Mouse (Mus musculus) left cerebral cortex, postnatal 10 days (tissue): ENCODE data around the gene Mgat5. TPM values are rescaled to one million over a fixed set of nuclear protein-coding genes. Genes with fewer than 3 reads are reported as not detected.

Experiments
- DNase-seq, 2 experiments: peaks; one replicate each; pipeline ENCODE4 v3.0.0; 2021 to 2022; ENCODE audit warnings: low spot score in 2 of 2, mixed read lengths in 1 of 2; ENCODE audit errors: extremely low spot score in 1 of 2
- intact Hi-C: fragments of 180-260 bp; cut with DNase I; formaldehyde crosslinking; loops from one replicate; pipeline ENCODE4 v1.15.1; 2025
- total RNA-seq, 2 experiments: library from RNA; stranded (reverse); gene quantifications; 2 replicates each; pipeline ENCODE4 v1.2.3; 2021

Gene Mgat5
- total RNA-seq, 2 experiments from 2014 or later, result 76.8 to 77.1 TPM

GRCm38 (mm10) chr1:127248433-127248832 lies 43.6 kb downstream of the Mgat5 start:
- DNase-seq, result no peak
- intact Hi-C loops, result no loop called here

- DNase-seq, result no peak
- intact Hi-C loops, result no loop called here
Measured at GRCm38 (mm10) chr1:127249621-127250020, 44.8 kb downstream of the Mgat5 start.

- DNase-seq, result no peak
- intact Hi-C loops, result no loop called here
Measured at GRCm38 (mm10) chr1:127250313-127250712, 45.5 kb downstream of the Mgat5 start.

- DNase-seq, result no peak
- intact Hi-C loops, result no loop called here
Measured at GRCm38 (mm10) chr1:127251751-127252150, 46.9 kb downstream of the Mgat5 start.

- intact Hi-C loops, result no loop called here
Measured at GRCm38 (mm10) chr1:127257005-127257404, 52.2 kb downstream of the Mgat5 start.

GRCm38 (mm10) chr1:127259669-127260068 lies 54.9 kb downstream of the Mgat5 start:
- intact Hi-C loops, result no loop called here
- DNase-seq, result no peak

More at GRCm38 (mm10) chr1:127257005-127257404, 52.2 kb downstream of the Mgat5 start:
- DNase-seq, result no peak

GRCm38 (mm10) chr1:127260969-127261368 lies 56.2 kb downstream of the Mgat5 start:
- intact Hi-C loops, result no loop called here
- no peak for DNase-seq

- no peak for DNase-seq
- intact Hi-C loops, result no loop called here
Measured at GRCm38 (mm10) chr1:127262170-127262837, 57.5 kb downstream of the Mgat5 start.

GRCm38 (mm10) chr1:127267985-127268384 lies 63.2 kb downstream of the Mgat5 start:
- DNase-seq, result no peak
- intact Hi-C loops, result no loop called here

- DNase-seq, result no peak
- intact Hi-C loops, result no loop called here
Measured at GRCm38 (mm10) chr1:127269343-127269742, 64.5 kb downstream of the Mgat5 start.

GRCm38 (mm10) chr1:127270273-127271020 lies 65.6 kb downstream of the Mgat5 start:
- no peak for DNase-seq
- intact Hi-C loops, result no loop called here

GRCm38 (mm10) chr1:127271156-127271555 lies 66.3 kb downstream of the Mgat5 start:
- intact Hi-C loops, result no loop called here
- no peak for DNase-seq

GRCm38 (mm10) chr1:127273363-127273762 lies 68.5 kb downstream of the Mgat5 start:
- no peak for DNase-seq
- intact Hi-C loops, result no loop called here

- no peak for DNase-seq
- intact Hi-C loops, result no loop called here
Measured at GRCm38 (mm10) chr1:127275572-127276324, 70.9 kb downstream of the Mgat5 start.

- intact Hi-C loops, result no loop called here
- DNase-seq, result no peak
Measured at GRCm38 (mm10) chr1:127278067-127278466, 73.3 kb downstream of the Mgat5 start.

- peak in 1 of 2 experiments; percentile 33 for DNase-seq
- intact Hi-C loops, result no loop called here
Measured at GRCm38 (mm10) chr1:127280256-127280655, 75.4 kb downstream of the Mgat5 start.

GRCm38 (mm10) chr1:127284975-127285374 lies 80.2 kb downstream of the Mgat5 start:
- intact Hi-C loops, result no loop called here
- no peak for DNase-seq

- intact Hi-C loops, result no loop called here
- no peak for DNase-seq
Measured at GRCm38 (mm10) chr1:127287505-127287904, 82.7 kb downstream of the Mgat5 start.

GRCm38 (mm10) chr1:127290879-127291278 lies 86.1 kb downstream of the Mgat5 start:
- intact Hi-C loops, result no loop called here
- DNase-seq, result no peak

- no peak for DNase-seq
- intact Hi-C loops, result no loop called here
Measured at GRCm38 (mm10) chr1:127291721-127292120, 86.9 kb downstream of the Mgat5 start.
